Mouse (Mus musculus) E14TG2a.4 (cell line): ENCODE measurements around the gene Pitpnm1.
"Not testable (repeated sequence)": the region's sequence is repeated elsewhere in the genome, so short reads cannot be mapped to it uniquely, and the experiment has no call there.

Experiments
- CTCF ChIP-seq: conservative IDR thresholded peaks from 2 replicates; pipeline ENCODE4 v1.5.1; 2014; ENCODE audit warnings: low read length
- NANOG ChIP-seq: IDR thresholded peaks from 2 replicates; pipeline ENCODE4 v1.6.1; 2014; ENCODE audit warnings: borderline replicate concordance, low read length, mixed read lengths
- POU5F1 ChIP-seq: IDR thresholded peaks from 2 replicates; pipeline ENCODE4 v1.6.1; 2014; ENCODE audit warnings: low read length, borderline replicate concordance

- not testable (repeated sequence) for TF ChIP-seq CTCF, POU5F1, NANOG
Observed at GRCm38 (mm10) chr19:4121896-4122295, 22.1 kb downstream of the Pitpnm1 start.
